Mouse (Mus musculus): ENCODE measurements at regions not wholly inside any gene's neighbourhood (a gene's known extent, or its start where the extent isn't known, plus 50 kb on each side); places are given as distances from the start of the nearest gene placed in this dataset.

DNA sequence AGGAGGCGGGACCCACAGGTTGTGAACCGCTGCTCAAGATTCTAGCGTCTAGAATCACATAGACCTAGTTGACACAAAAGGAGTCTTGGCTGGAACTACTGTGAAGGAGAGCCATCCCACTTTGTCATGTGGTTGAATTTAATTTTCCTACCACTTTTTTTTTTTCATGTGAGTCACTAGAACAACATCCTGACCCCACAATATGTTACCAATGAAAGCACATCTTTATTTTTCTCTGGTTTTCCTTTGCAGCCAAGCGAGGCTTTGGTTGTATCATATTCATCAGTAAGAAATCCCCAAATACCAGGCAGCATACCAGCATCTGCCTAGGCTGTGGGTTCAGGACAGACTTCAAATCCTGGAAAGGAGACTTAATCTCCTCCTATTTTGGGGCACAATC lies 356.0 kb downstream of the Bckdhb start:
- TF ChIP-seq CTCF (IDR thresholded peaks at IDR 0.05; ENCODE audit: control insufficient read depth, insufficient read depth, insufficient replicate concordance, low read depth, low read length) (no peak), POLR2A (IDR thresholded peaks at IDR 0.05; ENCODE audit: control insufficient read depth, low read depth, low read length) (no peak)

Data from testis, adult 2 months (tissue).